Mouse (Mus musculus): ENCODE results near the gene 4933425L06Rik. TPM values are rescaled to one million over a fixed set of nuclear protein-coding genes. Genes with fewer than 3 reads are reported as not detected.

4933425L06Rik gene
- total and polyA plus RNA-seq, 2 experiments, result not detected

DNA sequence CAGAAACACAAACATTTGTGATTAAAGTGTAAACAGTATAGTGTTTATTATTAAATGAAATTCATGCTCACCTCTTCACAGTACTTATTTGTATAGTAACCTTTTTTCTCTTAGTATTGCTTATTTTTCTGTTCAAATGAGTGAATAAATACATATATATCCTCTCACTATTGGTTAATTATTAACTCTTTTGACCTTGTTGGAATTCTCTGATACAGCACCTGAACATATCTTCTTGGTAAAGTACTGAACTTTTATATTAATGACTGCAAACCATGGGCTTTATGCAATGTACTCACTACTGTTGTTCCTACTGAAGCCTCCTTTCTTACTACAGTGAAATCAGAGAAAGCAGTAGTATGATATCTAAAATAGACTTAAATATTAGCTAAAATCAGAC lies 39.7 kb downstream of the 4933425L06Rik start:
- no peaks in the 10 kb centered on the region for H3K27me3 ChIP-seq (ENCODE audit: control insufficient read depth, insufficient read depth, low read length)
- H3K4me1 ChIP-seq (ENCODE audit: control insufficient read depth, insufficient read depth, low read length), result no peaks in the 10 kb centered on the region
- TF ChIP-seq CTCF (IDR thresholded peaks at IDR 0.05; ENCODE audit: low read depth, low read length), result no peak
- TF ChIP-seq POLR2A (IDR thresholded peaks at IDR 0.05; ENCODE audit: extremely low read depth, insufficient read depth, low read length), result no peak
- no peak overlapping the region for H3K9ac ChIP-seq (ENCODE audit: low read depth, low read length)
- H3K36me3 ChIP-seq (ENCODE audit: control insufficient read depth, insufficient read depth, low read length), result no peaks in the 10 kb centered on the region
- no peaks in the 10 kb centered on the region for H3K79me2 ChIP-seq (ENCODE audit: control insufficient read depth, insufficient read depth, low read length)
- no peak overlapping the region for H3K4me3 ChIP-seq (ENCODE audit: insufficient read depth, low read depth, low read length)
- peak; percentile 5 for DNase-seq (ENCODE audit: extremely low read depth, low read depth, low spot score)
- no peak overlapping the region for H3K27ac ChIP-seq (replicated peaks; ENCODE audit: insufficient read depth, low read depth, low read length)

- no peak overlapping the region for H3K27ac ChIP-seq (replicated peaks; ENCODE audit: insufficient read depth, low read depth, low read length)
- H3K27me3 ChIP-seq (ENCODE audit: control insufficient read depth, insufficient read depth, low read length), result no peaks in the 10 kb centered on the region
- no peak for TF ChIP-seq CTCF (IDR thresholded peaks at IDR 0.05; ENCODE audit: low read depth, low read length)
- no peak for TF ChIP-seq POLR2A (IDR thresholded peaks at IDR 0.05; ENCODE audit: extremely low read depth, insufficient read depth, low read length)
- WGBS, result 84% methylated on average over 3 of the region's 3 CpGs
- no peak overlapping the region for H3K9ac ChIP-seq (ENCODE audit: low read depth, low read length)
- peak; percentile 1 for DNase-seq (ENCODE audit: extremely low read depth, low read depth, low spot score)
- H3K79me2 ChIP-seq (ENCODE audit: control insufficient read depth, insufficient read depth, low read length), result no peaks in the 10 kb centered on the region
- H3K4me1 ChIP-seq (ENCODE audit: control insufficient read depth, insufficient read depth, low read length), result no peaks in the 10 kb centered on the region
- no peaks in the 10 kb centered on the region for H3K36me3 ChIP-seq (ENCODE audit: control insufficient read depth, insufficient read depth, low read length)
- no peak overlapping the region for H3K4me3 ChIP-seq (ENCODE audit: insufficient read depth, low read depth, low read length)
Observed at GRCm38 (mm10) chr13:105122092-105122491, 40.2 kb downstream of the 4933425L06Rik start.

- DNase-seq (ENCODE audit: extremely low read depth, low read depth, low spot score), result no peak
- 82% methylated on average over 6 of the region's 6 CpGs for WGBS
- H3K36me3 ChIP-seq (ENCODE audit: control insufficient read depth, insufficient read depth, low read length), result no peaks in the 10 kb centered on the region
- H3K4me1 ChIP-seq (ENCODE audit: control insufficient read depth, insufficient read depth, low read length), result no peaks in the 10 kb centered on the region
- no peak for TF ChIP-seq POLR2A (IDR thresholded peaks at IDR 0.05; ENCODE audit: extremely low read depth, insufficient read depth, low read length)
- no peak for TF ChIP-seq CTCF (IDR thresholded peaks at IDR 0.05; ENCODE audit: low read depth, low read length)
- no peaks in the 10 kb centered on the region for H3K27me3 ChIP-seq (ENCODE audit: control insufficient read depth, insufficient read depth, low read length)
- no peak overlapping the region for H3K9ac ChIP-seq (ENCODE audit: low read depth, low read length)
- H3K79me2 ChIP-seq (ENCODE audit: control insufficient read depth, insufficient read depth, low read length), result no peaks in the 10 kb centered on the region
- H3K27ac ChIP-seq (replicated peaks; ENCODE audit: insufficient read depth, low read depth, low read length), result no peak overlapping the region
- H3K4me3 ChIP-seq (ENCODE audit: insufficient read depth, low read depth, low read length), result no peak overlapping the region
Observed at GRCm38 (mm10) chr13:105130080-105130479, 48.2 kb downstream of the 4933425L06Rik start.

GRCm38 (mm10) chr13:105132370-105132769 lies 50.4 kb downstream of the 4933425L06Rik start:
- Histone ChIP-seq H3K27ac (replicated peaks; ENCODE audit: insufficient read depth, low read depth, low read length) (no peak overlapping the region), H3K79me2 (ENCODE audit: control insufficient read depth, insufficient read depth, low read length) (no peaks in the 10 kb centered on the region), H3K4me3 (ENCODE audit: insufficient read depth, low read depth, low read length) (no peak overlapping the region), H3K36me3 (ENCODE audit: control insufficient read depth, insufficient read depth, low read length) (no peaks in the 10 kb centered on the region), H3K4me1 (ENCODE audit: control insufficient read depth, insufficient read depth, low read length) (no peaks in the 10 kb centered on the region), H3K9ac (ENCODE audit: low read depth, low read length) (no peak overlapping the region), H3K27me3 (ENCODE audit: control insufficient read depth, insufficient read depth, low read length) (no peaks in the 10 kb centered on the region)
- WGBS, result 70% methylated on average over 6 of the region's 6 CpGs
- TF ChIP-seq POLR2A (IDR thresholded peaks at IDR 0.05; ENCODE audit: extremely low read depth, insufficient read depth, low read length) (no peak), CTCF (IDR thresholded peaks at IDR 0.05; ENCODE audit: low read depth, low read length) (no peak)
- no peak for DNase-seq (ENCODE audit: extremely low read depth, low read depth, low spot score)

DNA sequence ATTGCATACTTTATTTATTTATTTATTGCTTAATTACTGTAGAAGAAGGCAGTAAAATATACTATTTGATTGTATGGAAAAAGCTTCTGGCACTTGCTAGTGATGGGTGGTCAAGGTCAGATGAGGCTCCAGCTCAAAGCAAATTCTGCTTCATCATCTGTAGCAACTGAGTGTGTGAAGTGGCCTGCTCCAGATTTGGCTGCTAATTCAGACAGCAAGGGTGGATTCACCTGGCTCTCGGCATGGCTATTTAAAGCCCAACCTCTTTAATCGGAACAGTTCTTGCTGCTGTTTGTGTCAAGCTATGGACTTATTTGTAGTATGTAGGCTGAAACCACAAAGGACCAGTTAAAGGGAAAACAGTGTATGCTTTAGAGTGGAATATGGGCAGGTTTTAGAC lies 50.9 kb downstream of the 4933425L06Rik start:
- H3K27ac ChIP-seq (replicated peaks; ENCODE audit: insufficient read depth, low read depth, low read length), result no peak overlapping the region

GRCm38 (mm10) chr13:105134397-105134796 lies 52.5 kb downstream of the 4933425L06Rik start:
- no peak for DNase-seq (ENCODE audit: extremely low read depth, low read depth, low spot score)
- 44% methylated on average over 5 of the region's 5 CpGs for WGBS
- no peak overlapping the region for H3K4me3 ChIP-seq (ENCODE audit: insufficient read depth, low read depth, low read length)
- H3K27ac ChIP-seq (replicated peaks; ENCODE audit: insufficient read depth, low read depth, low read length), result no peak overlapping the region
- TF ChIP-seq CTCF (IDR thresholded peaks at IDR 0.05; ENCODE audit: low read depth, low read length) (no peak), POLR2A (IDR thresholded peaks at IDR 0.05; ENCODE audit: extremely low read depth, insufficient read depth, low read length) (no peak)
- no peaks in the 10 kb centered on the region for H3K79me2 ChIP-seq (ENCODE audit: control insufficient read depth, insufficient read depth, low read length)
- H3K27me3 ChIP-seq (ENCODE audit: control insufficient read depth, insufficient read depth, low read length), result no peaks in the 10 kb centered on the region
- H3K36me3 ChIP-seq (ENCODE audit: control insufficient read depth, insufficient read depth, low read length), result no peaks in the 10 kb centered on the region
- no peak overlapping the region for H3K9ac ChIP-seq (ENCODE audit: low read depth, low read length)
- no peaks in the 10 kb centered on the region for H3K4me1 ChIP-seq (ENCODE audit: control insufficient read depth, insufficient read depth, low read length)

More for the DNA sequence above, 50.9 kb downstream of the 4933425L06Rik start:
- TF ChIP-seq POLR2A (IDR thresholded peaks at IDR 0.05; ENCODE audit: extremely low read depth, insufficient read depth, low read length), result no peak
- TF ChIP-seq CTCF (IDR thresholded peaks at IDR 0.05; ENCODE audit: low read depth, low read length), result no peak
- Histone ChIP-seq H3K4me3 (ENCODE audit: insufficient read depth, low read depth, low read length) (no peak overlapping the region), H3K27me3 (ENCODE audit: control insufficient read depth, insufficient read depth, low read length) (no peaks in the 10 kb centered on the region), H3K4me1 (ENCODE audit: control insufficient read depth, insufficient read depth, low read length) (no peaks in the 10 kb centered on the region), H3K79me2 (ENCODE audit: control insufficient read depth, insufficient read depth, low read length) (no peaks in the 10 kb centered on the region), H3K36me3 (ENCODE audit: control insufficient read depth, insufficient read depth, low read length) (no peaks in the 10 kb centered on the region), H3K9ac (ENCODE audit: low read depth, low read length) (no peak overlapping the region)
- no peak for DNase-seq (ENCODE audit: extremely low read depth, low read depth, low spot score)
- WGBS, result 87% methylated on average over 2 of the region's 2 CpGs

Measured in liver, adult 2 months (tissue).